Mouse (Mus musculus): ENCODE results near the gene Snx30.

Gene Snx30

DNA sequence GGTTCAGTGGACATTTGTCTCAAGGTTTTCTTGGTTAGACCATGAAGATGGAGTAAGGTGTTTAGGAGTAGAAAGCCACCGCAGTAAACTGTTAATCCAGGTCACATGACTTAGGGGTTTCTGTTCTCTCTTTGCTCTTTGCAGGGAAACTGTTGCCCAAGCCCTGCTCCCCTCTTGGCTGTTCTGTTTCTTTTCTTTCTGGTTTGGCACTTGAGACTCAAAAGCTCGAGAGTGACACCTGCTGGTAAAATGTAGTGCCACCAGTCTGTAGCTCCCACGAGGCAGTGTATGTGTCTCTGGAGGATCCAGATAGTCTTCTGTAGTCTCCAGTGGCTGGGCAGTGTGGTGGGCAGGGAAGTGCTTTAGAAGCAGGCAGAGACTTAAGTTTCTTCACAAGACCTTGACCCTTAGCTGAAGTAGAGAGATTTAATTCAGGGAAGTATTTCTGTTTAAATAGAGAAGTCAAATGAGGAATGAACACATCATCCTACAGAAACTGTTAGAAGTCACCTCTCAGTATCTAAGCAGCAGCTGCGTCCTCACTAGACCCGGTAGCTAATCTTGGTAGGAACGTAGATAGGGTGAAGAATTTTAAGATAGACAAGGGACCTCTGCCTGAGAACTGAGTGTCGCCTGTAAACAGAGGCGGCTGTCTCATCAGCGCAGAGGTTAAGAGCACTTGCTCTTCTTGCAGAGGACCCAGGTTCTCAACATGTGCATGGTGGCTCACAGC is 65.4 kb downstream of the Snx30 start:
- peak; percentile 47 to 72 for DNase-seq (ENCODE audit: low spot score in 2 of 2)

DNA sequence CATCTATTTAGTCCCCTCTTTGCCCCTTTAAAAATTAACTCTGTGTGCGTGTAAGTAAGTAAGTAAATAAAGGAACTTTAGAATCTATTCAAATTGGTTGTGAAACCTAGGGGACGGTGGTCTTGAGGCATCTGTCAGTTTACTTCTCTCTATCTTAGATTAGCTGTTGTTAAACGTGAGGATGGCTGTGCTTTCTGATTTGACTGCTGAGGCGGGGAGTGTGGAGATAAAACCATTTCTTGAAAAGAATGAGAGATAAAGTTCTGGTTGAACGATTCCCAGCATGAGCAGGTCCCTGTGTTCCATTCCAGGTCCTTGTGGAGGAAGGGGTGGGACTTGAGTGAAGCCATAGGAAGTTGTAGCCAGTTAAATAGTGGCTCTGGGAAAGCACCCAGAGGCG is 67.6 kb downstream of the Snx30 start:
- no peak for DNase-seq (ENCODE audit: low spot score in 2 of 2)

DNA sequence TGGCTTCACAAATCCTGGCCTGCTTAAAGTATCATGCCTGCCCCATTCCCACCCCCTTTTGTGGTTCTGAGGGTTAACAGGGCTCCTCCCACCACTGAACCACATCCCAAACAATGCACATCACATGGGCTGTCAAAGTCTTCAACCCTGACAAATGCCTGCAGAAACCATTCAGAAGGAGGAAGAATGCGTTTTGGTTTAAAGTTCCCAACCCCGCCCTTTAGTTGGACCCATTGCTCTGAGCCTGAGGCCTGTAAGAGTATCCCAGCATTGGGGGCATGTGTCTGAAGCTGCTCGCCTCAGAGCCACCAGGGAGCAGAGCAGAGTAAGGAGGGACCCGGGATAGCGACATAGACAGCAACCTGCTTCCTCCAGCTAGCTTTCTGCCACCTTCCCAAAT is 68.2 kb downstream of the Snx30 start:
- no peak for DNase-seq (ENCODE audit: low spot score in 2 of 2)

DNA sequence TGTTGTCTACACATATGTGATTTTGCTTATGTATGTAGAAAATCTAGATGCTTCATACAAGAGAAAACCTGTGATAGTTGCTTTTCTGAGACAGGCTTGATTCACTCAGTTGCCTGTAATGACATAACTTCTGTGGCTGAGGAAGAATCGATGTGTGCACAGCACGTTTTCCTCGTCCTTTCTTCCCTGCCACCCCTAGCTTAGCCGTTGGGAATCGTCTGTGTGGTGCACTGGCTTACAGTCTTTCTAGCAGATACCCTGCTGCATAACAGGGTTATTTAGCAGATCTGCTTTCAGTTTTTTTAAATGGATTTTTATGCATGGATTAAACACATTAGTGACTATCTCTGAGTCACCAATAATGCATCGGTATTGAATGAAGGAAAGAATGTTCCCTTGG is 70.9 kb downstream of the Snx30 start:
- no peak for DNase-seq (ENCODE audit: low spot score in 2 of 2)

DNA sequence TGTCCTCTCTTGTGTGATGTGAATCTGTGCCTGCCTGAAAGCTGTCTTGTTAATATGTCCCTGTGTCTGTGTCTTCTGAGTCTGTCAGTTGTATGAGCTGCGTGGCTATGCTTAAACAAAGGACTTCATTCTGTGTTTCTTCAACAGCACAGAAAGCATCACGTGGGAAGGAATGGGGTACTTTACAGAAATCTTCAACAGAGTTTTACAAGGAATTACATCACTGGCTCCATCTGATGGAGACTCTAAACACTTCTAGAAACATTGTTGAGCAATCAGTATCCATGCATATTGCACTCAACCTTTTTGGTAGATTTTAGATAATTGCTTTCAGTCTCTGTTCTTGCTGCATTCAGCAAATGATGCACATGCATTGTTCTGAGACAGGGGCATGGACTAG is 71.4 kb downstream of the Snx30 start:
- DNase-seq (ENCODE audit: low spot score in 2 of 2) = no peak

DNA sequence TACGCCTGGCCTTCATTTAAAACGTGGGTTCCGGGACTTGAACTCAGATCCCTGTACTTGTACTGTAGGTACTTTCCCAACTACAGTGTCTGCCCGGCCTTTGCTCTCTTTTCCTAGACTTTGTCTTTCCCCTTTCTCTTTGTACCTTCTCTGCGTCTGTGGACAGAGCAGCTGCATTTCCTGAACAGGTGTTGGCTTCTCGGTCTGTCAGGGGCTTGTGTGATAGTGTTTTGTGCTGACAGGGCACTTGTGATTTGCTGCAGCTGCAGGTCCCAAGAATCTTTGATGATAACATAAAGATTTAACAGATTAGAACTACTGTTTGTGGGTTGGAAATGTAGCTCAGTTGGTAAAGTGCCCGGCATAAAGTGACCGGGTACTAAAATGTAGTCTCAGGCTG is 73.0 kb downstream of the Snx30 start:
- DNase-seq (ENCODE audit: low spot score in 2 of 2) = no peak

DNA sequence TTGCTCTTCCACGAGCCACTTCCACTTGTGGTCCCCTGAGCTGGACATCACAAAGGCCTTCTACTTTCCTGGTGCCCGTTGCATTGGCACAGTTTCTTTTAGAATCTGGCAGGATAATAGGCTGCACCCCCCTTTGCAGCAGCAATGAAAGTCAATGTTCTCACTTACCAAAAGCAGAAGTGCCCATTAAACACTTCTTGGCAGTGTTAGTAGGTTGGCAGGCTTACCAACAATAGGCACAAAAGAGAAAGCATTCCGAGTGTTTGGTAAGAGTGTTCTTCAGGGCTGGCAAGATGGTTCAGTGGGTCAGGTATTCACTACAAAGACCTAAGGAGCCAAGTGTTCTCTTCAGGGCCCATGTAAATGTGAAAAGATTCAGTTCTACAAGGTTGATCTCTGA is 73.8 kb downstream of the Snx30 start:
- no peak for DNase-seq (ENCODE audit: low spot score in 2 of 2)

DNA sequence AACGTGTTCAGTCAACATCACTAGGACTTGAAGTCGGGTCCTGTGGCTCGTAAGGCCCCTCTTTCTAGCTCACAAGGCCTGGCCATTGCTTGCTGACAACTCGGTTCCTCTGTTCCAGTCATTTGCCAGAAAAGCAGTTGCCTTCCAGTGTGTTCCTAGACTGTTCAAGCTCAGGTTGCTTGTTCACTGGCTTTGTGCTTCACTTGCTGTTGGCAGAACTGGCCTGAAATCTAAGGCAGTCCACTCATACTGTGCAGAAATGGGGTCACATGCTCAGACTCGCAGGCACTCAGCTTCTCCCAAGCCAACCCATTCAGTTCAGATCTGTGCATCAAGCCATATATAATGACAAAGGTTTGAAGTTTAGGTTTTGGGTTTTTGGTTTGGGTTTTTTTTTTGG is 75.1 kb downstream of the Snx30 start:
- DNase-seq (ENCODE audit: low spot score in 2 of 2) = no peak

DNA sequence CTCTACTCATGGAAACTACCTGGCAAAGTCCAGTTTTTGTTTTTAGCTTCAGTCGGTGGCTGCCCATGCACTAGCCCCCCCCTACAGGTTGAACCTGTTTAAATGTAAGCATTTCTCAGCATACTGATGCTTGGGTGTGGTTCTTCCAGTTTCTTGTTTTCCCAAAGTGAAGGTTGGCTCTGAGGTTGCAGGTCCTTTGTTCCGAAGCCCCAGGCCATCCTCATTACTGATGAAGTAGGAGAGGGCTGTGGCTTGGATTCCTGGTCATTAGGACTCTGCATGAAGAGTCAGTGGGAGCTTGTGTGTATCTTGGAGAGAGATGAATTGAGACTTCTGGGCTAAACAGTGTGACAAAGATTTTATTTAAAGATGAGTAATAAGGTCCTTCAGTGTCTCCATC is 75.6 kb downstream of the Snx30 start:
- no peak for DNase-seq (ENCODE audit: low spot score in 2 of 2)

DNA sequence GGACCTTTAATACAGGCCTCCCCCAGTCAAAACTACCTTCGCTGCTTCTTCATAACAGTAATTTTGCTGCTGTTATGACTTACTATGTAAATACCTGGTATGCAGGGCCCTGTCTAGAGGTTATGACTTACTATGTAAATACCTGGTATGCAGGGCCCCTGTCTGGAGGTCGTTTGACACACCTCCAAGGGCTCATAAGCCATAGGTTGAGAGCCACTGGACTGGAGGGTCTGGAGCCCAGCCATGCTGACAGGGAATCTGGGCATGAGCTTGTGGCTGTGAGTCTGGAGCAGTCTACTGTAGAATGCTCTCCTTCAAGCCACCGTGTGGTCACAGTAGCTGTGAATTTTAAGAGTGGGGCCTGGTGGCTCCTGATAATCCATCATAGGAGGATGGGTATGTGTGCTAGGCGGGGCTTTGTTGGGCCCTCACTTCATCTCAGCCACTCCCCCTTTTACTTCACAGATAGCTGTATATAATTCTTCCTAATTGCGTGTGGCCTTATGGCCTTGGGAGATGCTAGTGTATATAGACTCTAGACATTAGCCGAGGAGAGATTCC is 78.6 kb downstream of the Snx30 start:
- no peak for DNase-seq (ENCODE audit: low spot score in 2 of 2)

DNA sequence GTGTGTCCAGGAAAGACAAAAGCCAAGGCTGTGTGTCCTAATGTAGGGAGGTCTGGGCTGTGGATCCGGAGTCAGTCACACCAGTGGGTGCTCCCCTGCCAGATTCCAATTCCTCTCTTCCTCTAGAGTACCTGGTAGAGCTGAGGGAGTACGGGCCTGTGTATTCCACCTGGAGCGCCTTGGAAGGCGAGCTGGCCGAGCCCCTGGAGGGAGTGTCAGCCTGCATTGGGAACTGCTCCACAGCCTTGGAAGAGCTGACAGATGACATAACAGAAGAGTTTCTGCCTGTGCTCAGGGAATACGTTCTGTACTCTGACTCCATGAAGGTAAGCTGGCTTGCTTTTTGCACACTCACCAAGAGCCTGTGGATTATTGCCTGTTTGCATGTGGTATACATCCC is 80.6 kb downstream of the Snx30 start:
- no peak for DNase-seq (ENCODE audit: low spot score in 2 of 2)

DNA sequence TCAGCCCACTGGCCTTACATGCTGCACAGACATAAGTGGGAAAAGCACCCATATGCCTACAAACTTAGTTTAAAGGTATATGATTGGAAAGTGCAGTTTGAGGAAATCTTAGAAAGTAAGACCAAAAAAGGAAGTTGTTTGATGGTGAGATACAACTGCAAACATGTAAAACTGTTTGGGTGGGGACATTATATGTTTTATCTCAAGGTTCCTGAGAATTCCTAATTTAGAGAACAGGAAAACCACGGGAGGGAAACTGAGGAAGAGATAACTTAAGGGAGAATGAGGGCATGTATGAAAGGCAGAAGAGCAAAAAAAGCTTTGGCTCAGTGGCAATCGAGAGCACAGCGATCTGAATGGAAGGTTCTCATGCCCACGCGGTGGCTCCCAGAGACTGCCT is 81.4 kb downstream of the Snx30 start:
- no peak for DNase-seq (ENCODE audit: low spot score in 2 of 2)

DNA sequence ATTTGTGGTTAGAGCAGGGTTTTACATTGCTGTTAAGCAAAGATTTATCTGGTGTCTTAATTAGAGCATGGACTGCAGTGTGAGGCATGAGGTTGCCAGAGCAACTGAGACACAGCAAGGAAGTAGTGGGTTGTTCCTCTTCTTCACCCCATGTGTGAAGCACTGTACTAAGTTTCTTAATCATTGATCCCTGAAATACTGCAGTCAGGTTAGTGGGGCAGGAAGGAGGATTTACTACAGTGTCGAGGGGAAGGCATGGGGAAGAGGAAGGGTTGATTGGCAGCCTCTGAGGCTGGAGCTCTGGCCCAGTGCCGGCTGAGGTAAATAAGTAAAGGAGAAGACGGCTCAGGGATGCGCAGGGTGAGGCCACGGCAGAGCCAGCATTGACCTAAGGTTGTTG is 82.4 kb downstream of the Snx30 start:
- DNase-seq (ENCODE audit: low spot score in 2 of 2) = no peak

DNA sequence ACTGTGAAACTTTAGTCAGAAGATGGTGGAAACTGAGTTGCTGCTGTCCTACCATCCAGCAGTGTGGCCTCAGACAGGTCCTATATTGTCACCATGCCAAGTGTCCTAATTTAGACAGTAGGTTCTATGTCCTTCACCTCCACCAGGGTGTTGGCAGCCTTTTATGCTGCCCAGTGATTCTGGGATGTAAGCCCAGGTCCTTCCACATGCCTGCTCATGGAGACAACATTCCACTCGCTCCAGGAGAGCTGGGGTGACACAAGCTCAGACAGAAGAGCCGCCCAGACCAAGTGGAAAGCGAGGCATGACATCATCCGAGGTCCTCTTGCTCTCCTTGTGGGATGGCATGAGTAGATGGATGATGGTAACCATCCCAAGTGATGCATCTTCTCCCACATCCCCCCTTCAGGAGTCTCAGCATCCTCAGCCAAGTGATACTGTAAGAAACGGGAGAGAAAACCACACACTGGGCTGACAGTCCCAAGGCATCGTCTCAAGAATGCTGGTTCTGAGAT is 84.5 kb downstream of the Snx30 start:
- no peak for DNase-seq (ENCODE audit: low spot score in 2 of 2)

DNA sequence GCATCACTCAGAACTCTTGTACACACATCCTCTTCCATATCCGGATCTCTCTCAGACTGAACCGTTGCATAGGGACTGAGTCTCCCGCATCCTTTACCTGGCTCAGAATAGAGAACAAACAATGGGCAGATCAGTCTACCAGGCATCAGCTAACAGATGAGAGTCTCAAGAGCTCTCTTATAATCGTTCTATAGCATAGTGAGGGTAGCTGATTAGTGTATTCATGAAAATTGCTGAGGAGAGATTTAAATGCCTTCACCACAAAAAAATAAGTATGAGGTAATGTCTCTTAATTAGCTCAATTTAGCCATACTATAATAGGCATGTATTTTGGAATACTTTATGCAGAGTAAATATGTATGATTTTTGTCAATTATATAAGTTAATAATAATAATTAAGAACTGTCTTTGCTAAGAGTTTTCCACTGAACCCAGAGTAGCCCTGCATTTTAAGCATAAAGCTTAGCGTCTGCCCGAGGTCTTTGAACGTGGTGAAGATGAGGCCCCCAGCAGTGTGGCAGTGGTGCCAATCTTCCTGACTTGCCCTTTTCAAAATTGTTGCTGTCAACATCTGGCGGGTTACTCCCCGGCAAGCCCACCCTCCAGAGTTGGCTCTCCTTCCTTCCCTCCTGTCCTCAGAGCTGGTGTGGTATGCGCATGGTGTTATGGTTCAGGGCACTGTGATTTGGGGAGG is 86.2 kb downstream of the Snx30 start:
- no peak for DNase-seq (ENCODE audit: low spot score in 2 of 2)

DNA sequence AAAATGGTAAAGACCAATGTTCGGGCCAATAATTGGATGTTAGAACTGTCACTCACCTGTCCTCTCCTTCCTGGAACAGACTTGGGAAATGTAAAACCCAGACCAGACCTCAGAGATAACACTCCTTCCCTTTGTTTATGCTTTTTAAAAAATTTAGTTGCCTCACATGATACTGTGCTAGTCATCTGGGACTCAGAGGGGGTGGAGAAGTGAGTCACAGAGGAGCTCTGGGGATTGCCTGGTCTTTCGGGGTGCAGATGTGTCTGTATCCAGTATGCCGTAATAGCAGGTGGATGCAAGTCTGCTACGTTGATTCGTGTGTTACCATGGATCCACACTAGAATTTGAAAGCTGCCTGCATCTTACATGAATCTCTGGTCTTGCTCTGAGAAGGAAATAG is 87.1 kb downstream of the Snx30 start:
- no peak for DNase-seq (ENCODE audit: low spot score in 2 of 2)

DNA sequence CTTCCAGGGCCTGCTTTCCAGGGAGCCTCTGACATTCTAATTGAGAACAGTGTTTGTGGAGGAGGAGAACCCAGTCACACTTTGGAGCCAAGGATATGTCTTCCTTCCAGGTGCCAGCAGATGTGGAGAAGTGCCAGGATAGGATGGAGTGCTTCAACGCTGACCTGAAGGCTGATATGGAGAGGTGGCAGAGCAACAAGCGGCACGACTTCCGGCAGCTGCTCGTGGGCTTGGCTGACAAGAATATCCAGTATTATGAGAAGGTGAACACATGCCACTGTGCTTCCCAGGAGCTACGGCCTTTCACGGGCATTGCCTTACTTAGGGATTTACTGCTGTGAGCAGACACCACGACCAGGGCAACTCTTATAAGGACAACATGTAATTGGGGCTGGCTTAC is 88.8 kb downstream of the Snx30 start:
- no peak for DNase-seq (ENCODE audit: low spot score in 2 of 2)

DNA sequence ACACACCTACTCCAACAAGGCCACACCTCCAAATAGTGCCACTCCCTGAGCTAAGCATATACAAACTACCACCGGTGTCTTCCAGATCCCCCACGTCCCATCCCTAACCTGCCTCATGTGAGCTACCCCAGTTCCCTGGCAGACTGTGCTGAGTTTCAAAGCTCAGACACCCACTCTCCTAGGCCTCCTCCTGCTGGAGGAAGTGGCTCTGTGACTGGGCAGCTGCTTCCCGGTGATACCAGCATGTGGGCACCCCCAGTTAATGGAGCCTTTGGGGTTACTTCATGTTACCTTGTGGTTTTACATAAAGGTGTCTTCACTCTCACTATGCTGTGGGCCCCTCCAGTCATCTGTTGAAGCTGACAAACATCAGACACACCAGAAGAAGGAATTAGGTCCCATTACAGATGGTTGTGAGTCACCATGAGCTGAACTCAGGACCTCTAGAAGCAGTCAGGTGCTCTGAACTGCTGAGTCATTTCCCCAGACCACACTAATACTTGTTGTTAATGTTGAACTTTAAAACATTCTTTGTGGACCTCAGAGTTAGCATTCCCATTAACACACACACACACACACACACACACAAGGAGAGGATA is 89.4 kb downstream of the Snx30 start:
- no peak for DNase-seq (ENCODE audit: low spot score in 2 of 2)

DNA sequence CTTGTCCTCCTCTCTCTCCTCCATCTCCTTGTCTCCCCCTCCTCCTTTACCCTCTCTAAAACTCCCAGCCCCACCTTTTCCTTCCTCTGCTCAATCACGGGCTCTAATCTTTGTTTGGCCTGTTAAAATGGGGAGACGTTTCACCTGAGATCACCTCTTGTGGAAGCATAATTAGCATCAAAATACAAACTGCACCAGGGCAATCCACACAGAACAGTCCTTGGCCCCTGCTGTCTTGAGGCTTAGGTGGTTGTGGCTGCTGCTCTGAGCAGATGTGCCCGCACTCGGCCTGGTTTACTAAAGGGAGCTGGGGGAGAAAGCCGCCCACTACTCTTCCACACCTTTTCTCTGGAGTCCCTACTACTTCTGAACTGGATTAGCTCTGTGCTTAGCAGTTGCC is 90.4 kb downstream of the Snx30 start:
- no peak for DNase-seq (ENCODE audit: low spot score in 2 of 2)

DNA sequence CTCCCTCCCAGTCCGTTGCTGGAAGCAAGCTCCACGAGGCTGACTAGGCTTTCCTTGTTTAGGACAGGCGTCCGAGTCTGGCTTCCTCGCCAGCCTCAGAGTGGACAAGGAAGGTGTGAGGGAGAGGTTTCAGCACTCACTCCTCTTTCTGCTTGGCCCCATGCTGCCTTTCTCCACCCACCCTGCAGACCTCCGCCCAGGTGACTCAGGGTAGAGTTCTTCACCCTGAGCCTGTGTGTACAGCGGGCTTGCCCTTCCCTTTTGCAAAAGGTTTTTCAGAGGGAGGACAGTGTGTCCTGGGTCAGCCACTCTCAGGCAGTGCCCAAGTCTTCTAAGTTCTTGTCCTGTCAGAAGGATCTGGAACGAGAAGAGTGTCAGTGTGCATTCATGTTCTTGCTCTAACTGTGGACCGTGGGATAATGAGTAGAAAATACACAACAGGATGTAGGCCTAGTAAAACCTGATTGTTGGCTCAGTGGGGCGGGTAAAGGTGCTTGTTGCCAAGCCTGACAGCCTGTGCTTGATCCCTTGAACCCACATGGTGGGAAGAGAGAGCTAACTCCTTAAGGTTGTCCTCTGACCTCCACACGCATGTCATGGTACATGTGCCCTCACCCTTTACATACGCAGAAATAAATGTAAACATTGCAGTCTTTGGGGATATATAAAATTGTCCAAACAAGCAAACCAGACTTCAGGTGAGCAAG is 92.3 kb downstream of the Snx30 start:
- no peak for DNase-seq (ENCODE audit: low spot score in 2 of 2)

DNA sequence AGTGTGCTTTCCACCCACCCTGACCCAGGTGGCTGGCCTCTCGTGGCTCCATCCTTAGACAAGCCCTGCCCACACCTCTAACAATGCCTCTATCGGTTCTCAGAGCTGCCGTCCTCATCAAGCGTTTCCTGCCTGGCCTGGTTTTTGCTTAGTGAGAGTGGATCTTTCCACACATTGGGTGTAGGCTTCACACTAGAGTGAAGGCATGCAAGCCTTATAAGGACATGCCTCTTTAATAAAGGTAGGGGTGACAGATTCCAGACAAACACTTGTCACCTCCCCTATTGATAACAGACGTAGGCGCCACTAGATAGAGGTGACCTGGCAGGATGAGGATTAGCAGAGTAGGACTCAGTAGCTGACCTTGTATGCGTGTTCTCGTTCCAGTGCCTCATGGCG is 92.9 kb downstream of the Snx30 start:
- no peak for DNase-seq (ENCODE audit: low spot score in 2 of 2)

DNA sequence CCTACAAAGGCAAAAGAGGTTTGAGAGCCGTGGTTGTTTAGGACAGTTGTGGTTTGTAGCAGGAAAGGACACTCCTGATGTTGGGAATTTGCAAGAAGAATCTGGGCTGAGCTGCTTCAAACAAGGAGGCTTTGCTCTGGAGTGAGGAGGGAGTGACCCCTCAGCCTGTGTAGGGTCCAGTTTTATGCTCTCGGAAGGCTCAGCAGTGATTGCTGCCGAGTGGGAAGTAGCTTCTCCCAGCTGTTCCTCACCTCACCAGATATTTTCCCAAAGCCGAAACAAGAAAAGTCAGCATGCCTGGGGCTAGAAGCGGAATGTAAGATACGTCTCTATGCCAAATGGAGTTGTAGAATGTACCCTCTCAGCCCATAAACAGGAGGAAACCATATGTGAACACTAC is 96.2 kb downstream of the Snx30 start:
- no peak for DNase-seq (ENCODE audit: low spot score in 2 of 2)
